Mouse (Mus musculus) intestine, postnatal 0 days (tissue): Measurements from ENCODE around the gene Lpgat1. TPM values are rescaled to one million over a fixed set of nuclear protein-coding genes. Genes with fewer than 3 reads are reported as not detected.
A peak's percentile ranks its signal among the peaks of the same experiment; 100 is the strongest.

Experiments used
- ATAC-seq: fragments of 200-750 bp; cut with Nextera tagmentation; 2 replicates; pipeline ENCODE4 v1.8.0; 2017; ENCODE audit warnings: mild to moderate bottlenecking, moderate TSS enrichment, moderate library complexity
- H3K27ac ChIP-seq: fragments of 300-500 bp; sonication (generic); 2 replicates; pipeline ENCODE4 v1.5.1; 2014; ENCODE audit warnings: mild to moderate bottlenecking, low read depth, low read length, moderate library complexity
- H3K27me3 ChIP-seq: fragments of 300-500 bp; sonication (generic); replicated peaks from 2 replicates; pipeline ENCODE4 v1.6.1; 2014; ENCODE audit warnings: low read length, mixed read lengths; ENCODE audit not compliant: control insufficient read depth, insufficient read depth
- H3K36me3 ChIP-seq: fragments of 300-500 bp; sonication (generic); 2 replicates; pipeline ENCODE4 v1.6.1; 2014; ENCODE audit warnings: mild to moderate bottlenecking, moderate library complexity; ENCODE audit not compliant: control insufficient read depth, insufficient read depth
- H3K4me1 ChIP-seq: fragments of 300-500 bp; sonication (generic); replicated peaks from 2 replicates; pipeline ENCODE4 v1.6.1; 2014; ENCODE audit warnings: antibody characterized with exemption, low read length, mixed read lengths; ENCODE audit not compliant: control insufficient read depth, insufficient read depth
- H3K4me2 ChIP-seq: fragments of 300-500 bp; sonication (generic); replicated peaks from 2 replicates; pipeline ENCODE4 v1.6.1; 2014; ENCODE audit warnings: low read depth, mild to moderate bottlenecking, moderate library complexity
- H3K4me3 ChIP-seq: fragments of 300-500 bp; sonication (generic); 2 replicates; pipeline ENCODE4 v1.5.1; 2014; ENCODE audit warnings: low read depth, low read length
- H3K9ac ChIP-seq: fragments of 300-500 bp; sonication (generic); 2 replicates; pipeline ENCODE4 v1.6.1; 2014; ENCODE audit warnings: mild to moderate bottlenecking, low read depth, low read length
- H3K9me3 ChIP-seq: fragments of 300-500 bp; sonication (generic); 2 replicates; pipeline ENCODE4 v1.6.1; 2016; ENCODE audit warnings: mixed run types; ENCODE audit not compliant: control insufficient read depth
- CTCF ChIP-seq: sonication (generic); IDR thresholded peaks from 2 replicates; pipeline ENCODE4 v1.5.1; 2016; ENCODE audit warnings: low read depth, mild to moderate bottlenecking, control low read depth, antibody characterized with exemption, moderate library complexity
- WGBS: fragments of 180-500 bp; shearing (Covaris S2); extraction: QIAGEN DNeasy Blood & Tissue Kit; methylation state at CpG from one replicate; pipeline ENCODE4 v1.1.7; 2014; 5-methylcytosine and 5-hydroxymethylcytosine counted together
- polyA plus RNA-seq: library from polyadenylated mRNA; unstranded; fragments of >200 nt; fragmentation: Nextera tagmentation; extraction: Ambion mirVana; gene quantifications from 2 replicates; pipeline ENCODE4 v1.2.1, GENCODE M21; 2015

Lpgat1 gene
- polyA plus RNA-seq, 1 experiment from 2014 or later: 135 TPM

DNA sequence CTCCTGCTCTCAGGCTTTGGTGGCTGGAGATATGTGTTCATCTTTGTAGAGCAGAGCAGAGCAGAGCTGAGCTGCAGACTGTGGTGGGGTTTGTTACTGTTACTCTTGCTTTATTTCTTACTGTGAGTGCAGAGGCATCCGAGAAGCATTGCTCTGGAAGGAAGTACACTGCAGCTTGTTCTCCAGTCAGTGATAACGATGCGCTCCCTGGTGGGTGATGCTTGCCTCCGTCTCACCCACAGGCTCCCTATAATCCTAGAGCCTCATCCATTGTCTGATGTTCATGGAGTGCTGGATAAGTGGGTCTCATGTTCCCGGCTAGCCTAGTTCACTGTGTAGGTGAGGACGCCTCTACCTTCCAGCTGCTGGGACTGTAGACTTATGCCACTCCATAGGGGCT lies 6.0 kb downstream of the Lpgat1 start:
- Histone ChIP-seq H3K27ac (no peak overlapping the region), H3K36me3 (peaks cover 30% of the 10 kb centered on the region), H3K27me3 (no peaks in the 10 kb centered on the region), H3K9ac (no peak overlapping the region), H3K4me2 (no peak overlapping the region), H3K9me3 (no peaks in the 10 kb centered on the region), H3K4me1 (no peaks in the 10 kb centered on the region), H3K4me3 (no peak overlapping the region)
- 87% methylated on average over 6 of the region's 6 CpGs for WGBS
- peak; percentile 26; the same call in 1 of the 2 replicates for TF ChIP-seq CTCF
- no peak for ATAC-seq

GRCm38 (mm10) chr1:191724385-191725061 lies 6.9 kb downstream of the Lpgat1 start:
- no peak for TF ChIP-seq CTCF
- Histone ChIP-seq H3K9ac (no peak overlapping the region), H3K4me2 (no peak overlapping the region), H3K27me3 (no peaks in the 10 kb centered on the region), H3K27ac (no peak overlapping the region), H3K9me3 (no peaks in the 10 kb centered on the region), H3K4me1 (no peaks in the 10 kb centered on the region), H3K4me3 (no peak overlapping the region), H3K36me3 (peaks cover 30% of the 10 kb centered on the region)
- WGBS: 84% methylated on average over 12 of the region's 12 CpGs
- no peak for ATAC-seq

GRCm38 (mm10) chr1:191732623-191733022 lies 15.0 kb downstream of the Lpgat1 start:
- no peaks in the 10 kb centered on the region for H3K9me3 ChIP-seq
- no peaks in the 10 kb centered on the region for H3K4me1 ChIP-seq
- H3K9ac ChIP-seq: no peak overlapping the region
- no peak for ATAC-seq
- no peak overlapping the region for H3K4me3 ChIP-seq
- WGBS: 83% methylated on average over 4 of the region's 4 CpGs
- peaks cover 20% of the 10 kb centered on the region for H3K36me3 ChIP-seq
- H3K27ac ChIP-seq: no peak overlapping the region
- no peak overlapping the region for H3K4me2 ChIP-seq
- no peak for TF ChIP-seq CTCF
- no peaks in the 10 kb centered on the region for H3K27me3 ChIP-seq

- Histone ChIP-seq H3K36me3 (peaks cover 13% of the 10 kb centered on the region; the same call in 1 of the 2 replicates), H3K27ac (no peak overlapping the region), H3K4me2 (no peak overlapping the region), H3K9me3 (no peaks in the 10 kb centered on the region), H3K27me3 (no peaks in the 10 kb centered on the region), H3K9ac (no peak overlapping the region), H3K4me1 (no peaks in the 10 kb centered on the region), H3K4me3 (no peak overlapping the region)
- TF ChIP-seq CTCF: no peak
- ATAC-seq: no peak
- WGBS: 79% methylated on average over 4 of the region's 4 CpGs
Observed at GRCm38 (mm10) chr1:191733822-191734221, 16.2 kb downstream of the Lpgat1 start.

DNA sequence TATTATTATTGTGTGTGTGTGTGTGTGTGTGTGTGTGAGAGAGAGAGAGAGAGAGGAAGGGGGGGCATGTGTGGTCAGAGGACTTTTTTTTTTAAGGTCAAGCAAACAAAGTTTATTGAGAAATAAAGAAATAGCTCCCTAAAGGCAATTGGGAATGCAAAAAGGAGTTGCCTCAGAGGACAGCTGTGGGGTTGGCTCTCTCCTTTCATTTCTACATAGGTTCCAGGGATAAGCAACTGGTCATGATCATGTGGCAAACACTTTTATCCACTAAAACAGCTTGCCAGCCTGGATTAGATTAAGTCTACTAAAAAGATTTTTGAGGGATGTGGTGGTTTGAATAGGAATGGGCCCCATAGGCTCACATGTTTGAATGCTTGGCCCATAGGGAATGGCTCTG lies 18.8 kb downstream of the Lpgat1 start:
- Histone ChIP-seq H3K27me3 (no peaks in the 10 kb centered on the region), H3K4me3 (no peak overlapping the region), H3K9ac (no peak overlapping the region), H3K27ac (no peak overlapping the region), H3K4me2 (no peak overlapping the region), H3K36me3 (0 out of 2 replicates have a peak, but pooled peaks cover 9% of the 10 kb centered on the region), H3K4me1 (no peaks in the 10 kb centered on the region), H3K9me3 (no peaks in the 10 kb centered on the region)
- no peak for ATAC-seq
- no peak for TF ChIP-seq CTCF

DNA sequence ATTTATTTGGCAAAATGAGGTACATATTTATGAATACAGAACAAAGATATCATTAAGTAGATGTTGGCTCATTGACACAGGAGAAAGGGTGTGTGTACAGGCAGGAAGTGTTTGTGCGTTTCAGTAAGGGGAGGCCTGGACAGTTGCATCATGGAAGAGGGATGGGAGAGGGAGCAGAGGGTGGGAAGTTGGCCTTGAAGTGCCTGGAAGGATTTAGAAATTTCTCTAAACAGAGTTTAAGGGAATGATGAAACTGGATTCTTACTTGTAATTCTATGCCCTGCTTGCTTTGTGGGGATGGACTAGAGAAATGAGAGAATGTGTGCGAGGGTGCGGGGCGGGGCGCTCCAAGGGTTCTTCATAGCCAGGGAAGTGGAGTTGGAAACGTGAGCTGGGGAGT lies 20.2 kb downstream of the Lpgat1 start:
- 70% methylated on average over 6 of the region's 6 CpGs for WGBS
- no peak overlapping the region for H3K9ac ChIP-seq
- H3K27ac ChIP-seq: no peak overlapping the region
- H3K36me3 ChIP-seq: 0 out of 2 replicates have a peak, but pooled peaks cover 9% of the 10 kb centered on the region
- H3K4me3 ChIP-seq: no peak overlapping the region
- no peak for TF ChIP-seq CTCF
- no peaks in the 10 kb centered on the region for H3K9me3 ChIP-seq
- H3K4me1 ChIP-seq: no peaks in the 10 kb centered on the region
- no peaks in the 10 kb centered on the region for H3K27me3 ChIP-seq
- ATAC-seq: no peak
- no peak overlapping the region for H3K4me2 ChIP-seq
